Mouse (Mus musculus) adrenal gland, adult 10 weeks (tissue): ENCODE data around the gene Pde1a. TPM values are rescaled to one million over a fixed set of nuclear protein-coding genes. Genes with fewer than 3 reads are reported as not detected.

Experiments
- polyA plus RNA-seq: library from polyadenylated mRNA; stranded (reverse); fragments of 350-450 nt; fragmentation: Illumina TruSeq; extraction: RNeasy Lipid Tissue Mini Kit (QIAGEN cat#74804); gene quantifications from one replicate; pipeline ENCODE4 v1.2.3, GENCODE M21; 2014; ENCODE audit warnings: low read depth, low replicate concordance

The Pde1a gene
- polyA plus RNA-seq = 15.7 TPM

DNA sequence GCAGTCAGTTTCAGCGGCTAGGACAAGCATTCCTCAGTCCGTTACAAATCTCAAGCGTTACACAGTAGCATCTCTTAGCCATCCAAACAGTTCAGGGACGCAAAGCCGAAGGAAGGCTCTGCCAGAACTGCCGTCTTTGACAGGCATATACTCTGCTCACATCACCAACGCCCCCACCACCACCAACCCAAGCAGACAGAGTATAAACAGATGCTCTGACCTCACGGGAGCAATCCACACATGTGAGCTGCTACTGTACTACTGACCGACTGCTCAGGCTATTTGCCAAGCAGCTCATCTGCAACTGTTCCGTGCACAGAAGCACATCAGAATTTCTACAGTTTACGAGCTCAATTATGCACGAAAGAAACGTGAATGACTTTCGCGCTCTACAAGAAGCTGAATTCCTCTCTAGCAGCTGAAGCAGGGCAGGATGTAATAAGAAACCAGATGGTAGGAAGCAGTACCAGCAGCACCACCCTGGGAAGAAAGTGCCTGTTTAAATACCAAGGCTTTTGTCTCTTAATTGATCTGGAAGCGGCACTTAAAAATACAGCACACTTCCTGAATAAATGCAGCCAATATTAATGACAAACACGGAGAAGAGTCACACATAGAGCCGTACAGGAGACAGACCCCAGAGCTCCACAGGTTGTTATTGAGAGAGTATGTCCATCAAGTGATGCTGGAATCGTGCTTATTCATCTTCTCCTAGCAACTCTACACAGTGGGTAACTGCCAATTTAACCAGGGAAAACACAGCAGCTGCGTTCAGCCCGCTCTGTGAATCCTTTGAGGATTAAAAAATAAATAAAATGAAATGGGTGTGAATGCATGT, at the start of gene Pde1a:
Gene Pde1a, minus strand, starts transcription at position 598 of the 838 bp plus-strand sequence.

Other genes starting within 250 kb of the Pde1a start
- not detected for gene Prdx6b, start 163.0 kb upstream of the Pde1a start, polyA plus RNA-seq
- gene Dnajc10, start 186.0 kb upstream of the Pde1a start, polyA plus RNA-seq = 237 TPM